Mouse (Mus musculus) heart, postnatal 0 days (tissue): Measurements from ENCODE around the gene Serpina1d. TPM values are rescaled to one million over a fixed set of nuclear protein-coding genes. Genes with fewer than 3 reads are reported as not detected.

Experiments used
- polyA plus RNA-seq: library from polyadenylated mRNA; unstranded; fragments of >200 nt; fragmentation: Nextera tagmentation; extraction: Ambion mirVana; gene quantifications from 2 replicates; pipeline ENCODE4 v1.2.1, GENCODE M21; 2015
- total RNA-seq: library from RNA; depleted of rRNA; stranded (reverse); fragments of >200 nt; gene quantifications from 2 replicates; pipeline ENCODE4 v1.2.3, GENCODE M21; 2014; ENCODE audit warnings: low replicate concordance; rRNA removed

Serpina1d gene
- total and polyA plus RNA-seq, 2 experiments from 2014 or later: 0.11 to 0.73 TPM

Other genes with a start within 250 kb of the Serpina1d start
- gene Ppp4r4, start 241.3 kb downstream of the Serpina1d start, total RNA-seq: 1.1 TPM in 1 of 2 replicates, not detected in the other
- gene Ppp4r4, start 241.3 kb downstream of the Serpina1d start, polyA plus RNA-seq: 0.05 and 0.12 TPM in 2 replicates
- not detected in 2 replicates for gene Serpina10, start 142.1 kb downstream of the Serpina1d start, total RNA-seq
- not detected in 2 replicates for gene Serpina10, start 142.1 kb downstream of the Serpina1d start, polyA plus RNA-seq
- gene Serpina6, start 116.4 kb downstream of the Serpina1d start, total RNA-seq: not detected in 2 replicates
- not detected in 2 replicates for gene Serpina6, start 116.4 kb downstream of the Serpina1d start, polyA plus RNA-seq
- not detected in 2 replicates for gene Serpina16, start 97.5 kb downstream of the Serpina1d start, total RNA-seq
- not detected in 2 replicates for gene Serpina16, start 97.5 kb downstream of the Serpina1d start, polyA plus RNA-seq
- gene Serpina1f, start 78.1 kb downstream of the Serpina1d start, total RNA-seq: not detected in 2 replicates
- not detected in 2 replicates for gene Serpina1f, start 78.1 kb downstream of the Serpina1d start, polyA plus RNA-seq
- gene Serpina1b, start 56.8 kb upstream of the Serpina1d start, total RNA-seq: 2.7 and 4.0 TPM in 2 replicates
- 0.11 and 0.23 TPM in 2 replicates for gene Serpina1b, start 56.8 kb upstream of the Serpina1d start, polyA plus RNA-seq
- 0.88 and 7.1 TPM in 2 replicates for gene Serpina1a, start 90.0 kb upstream of the Serpina1d start, total RNA-seq
- gene Serpina1a, start 90.0 kb upstream of the Serpina1d start, polyA plus RNA-seq: 0.08 TPM in 1 of 2 replicates, not detected in the other
- not detected in 2 replicates for gene Serpina1c, start 131.3 kb upstream of the Serpina1d start, total RNA-seq
- not detected in 2 replicates for gene Serpina1c, start 131.3 kb upstream of the Serpina1d start, polyA plus RNA-seq
- gene Serpina1e, start 185.4 kb upstream of the Serpina1d start, total RNA-seq: 8.4 and 10.9 TPM in 2 replicates
- 0.14 and 0.34 TPM in 2 replicates for gene Serpina1e, start 185.4 kb upstream of the Serpina1d start, polyA plus RNA-seq
- not detected in 2 replicates for gene Serpina11, start 216.4 kb upstream of the Serpina1d start, total RNA-seq
- not detected in 2 replicates for gene Serpina11, start 216.4 kb upstream of the Serpina1d start, polyA plus RNA-seq
- gene Serpina9, start 240.2 kb upstream of the Serpina1d start, total RNA-seq: 0.08 TPM in 1 of 2 replicates, not detected in the other
- 0.11 and 0.14 TPM in 2 replicates for gene Serpina9, start 240.2 kb upstream of the Serpina1d start, polyA plus RNA-seq